ENCODE assay signal across 26 mouse cellular contexts in the genomic region with DNA sequence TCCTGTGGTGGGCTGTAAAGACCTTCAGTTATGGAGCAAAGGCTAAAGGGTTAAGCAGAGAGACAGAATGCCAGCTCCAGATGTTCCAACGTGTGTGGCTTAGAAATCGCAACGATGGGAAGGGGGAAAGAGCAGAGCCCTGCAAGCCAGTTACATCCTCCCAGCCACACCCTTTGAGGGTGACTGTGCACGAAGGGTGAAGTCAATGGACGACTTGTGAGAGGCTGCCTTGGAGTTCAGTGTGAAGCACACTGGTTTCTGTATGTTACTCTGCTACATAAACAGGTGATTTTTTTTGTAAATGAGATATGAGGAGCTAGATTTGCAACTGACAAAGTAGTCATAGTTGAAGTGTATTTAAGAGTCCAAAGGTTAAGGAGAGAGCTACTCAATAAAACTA. TPM values are rescaled to one million over a fixed set of nuclear protein-coding genes. Genes with fewer than 3 reads are reported as not detected.
A peak's percentile ranks its signal among the peaks of the same experiment; 100 is the strongest.
DNase-seq lines count a peak whose midpoint lies in the region; ATAC-seq and TF ChIP-seq lines count a peak whose summit lies in the region.
"Had no signal": no experiment of that assay in that cellular context is flagged by ENCODE, and none has a peak within 500 bp of the region (broad histone marks: within the 10 kb centered on the region; RNA-seq: fewer than 3 reads in every experiment).

No protein-coding gene starts in this region.

- H3K36me3 ChIP-seq in MEL (ENCODE audit: control insufficient read depth in 1 of 2, insufficient read depth in 2 of 2, low read length in 2 of 2), result no peaks in the 10 kb centered on the region
- no peaks in the 10 kb centered on the region for H3K36me3 ChIP-seq in intestine, embryonic 16.5 days (ENCODE audit: control insufficient read depth, insufficient read depth, low read length)
- H3K36me3 ChIP-seq: embryonic facial prominence, embryonic 12.5 days; embryonic facial prominence, embryonic 15.5 days; heart, embryonic 13.5 days; hindbrain, embryonic 12.5 days; hindbrain, embryonic 15.5 days had no signal

- no peak overlapping the region for H3K9ac ChIP-seq in MEL (ENCODE audit: control insufficient read depth, low read depth, low read length, poor library complexity, severe bottlenecking)
- no peak overlapping the region for H3K9ac ChIP-seq in intestine, embryonic 16.5 days (ENCODE audit: low read depth, low read length)
- H3K9ac ChIP-seq: embryonic facial prominence, embryonic 12.5 days; embryonic facial prominence, embryonic 15.5 days; forebrain, postnatal 0 days; heart, embryonic 13.5 days; hindbrain, embryonic 12.5 days; hindbrain, embryonic 15.5 days had no signal

- peaks cover 0 to 3% of the 10 kb centered on the region in 2 experiments; a peak in 1 of 4 replicates for H3K4me1 ChIP-seq in MEL (ENCODE audit: control insufficient read depth in 1 of 2, insufficient read depth in 2 of 2, low read length in 2 of 2)
- 0 out of 2 replicates have a peak, but pooled peaks cover 3% of the 10 kb centered on the region for H3K4me1 ChIP-seq in intestine, embryonic 16.5 days (ENCODE audit: control insufficient read depth, insufficient read depth, low read length)
- H3K4me1 ChIP-seq: embryonic facial prominence, embryonic 12.5 days; heart, embryonic 13.5 days; hindbrain, embryonic 12.5 days; hindbrain, embryonic 15.5 days had no signal

- no peak for TF ChIP-seq EP300 in MEL (IDR thresholded peaks at IDR 0.05; ENCODE audit: low read depth in 1 of 2, low read length in 2 of 2)

- intact Hi-C loops in heart, postnatal 36 days (cut with DNase I), result no loop called here

- H3K79me2 ChIP-seq in MEL (ENCODE audit: control insufficient read depth, insufficient read depth, low read length, poor library complexity), result no peaks in the 10 kb centered on the region

- no peak for TF ChIP-seq RAD21 in MEL (IDR thresholded peaks at IDR 0.05; ENCODE audit: low read depth, low read length)

- H3K9me3 ChIP-seq in MEL (replicated peaks; ENCODE audit: insufficient read depth, low read length), result no peaks in the 10 kb centered on the region
- no peaks in the 10 kb centered on the region for H3K9me3 ChIP-seq in intestine, embryonic 16.5 days (ENCODE audit: control insufficient read depth, low read length)
- H3K9me3 ChIP-seq: embryonic facial prominence, embryonic 12.5 days; embryonic facial prominence, embryonic 15.5 days; heart, embryonic 13.5 days; hindbrain, embryonic 12.5 days; hindbrain, embryonic 15.5 days had no signal

- ATAC-seq in intestine, embryonic 16.5 days, result peak; percentile 64
- ATAC-seq in megakaryocyte progenitor cell, adult 5-6 weeks (replicated peaks; ENCODE audit: poor library complexity), result 0 out of 2 replicates have a peak, but pooled peaks have one; percentile 41
- ATAC-seq: forebrain, embryonic 14.5 days; forebrain, postnatal 0 days; Patski had no signal

- WGBS in intestine, embryonic 16.5 days, result 29% methylated on average over 5 of the region's 5 CpGs

- no peak overlapping the region for H3K4me3 ChIP-seq in MEL (ENCODE audit: control insufficient read depth in 1 of 2, insufficient read depth in 1 of 2, low read depth in 2 of 2, low read length in 2 of 2)
- H3K4me3 ChIP-seq in intestine, embryonic 16.5 days (ENCODE audit: low read length), result no peak overlapping the region
- H3K4me3 ChIP-seq: embryonic facial prominence, embryonic 12.5 days; embryonic facial prominence, embryonic 15.5 days; heart, embryonic 13.5 days; hindbrain, embryonic 12.5 days; hindbrain, embryonic 15.5 days had no signal

- no peak overlapping the region for H3K4me2 ChIP-seq in intestine, embryonic 16.5 days (ENCODE audit: low read depth, low read length)
- H3K4me2 ChIP-seq: embryonic facial prominence, embryonic 12.5 days; embryonic facial prominence, embryonic 15.5 days; heart, embryonic 13.5 days; hindbrain, embryonic 12.5 days; hindbrain, embryonic 15.5 days had no signal

- peak; percentile 13 for DNase-seq in A20 (ENCODE audit: low read depth, low spot score)
- DNase-seq in MEL (ENCODE audit: low read depth, low spot score), result peak; percentile 10
- DNase-seq in spleen, postnatal 36 days (ENCODE audit: low spot score in 2 of 2), result no peak
- DNase-seq in heart, postnatal 36 days, result no peak
- DNase-seq in ovary, adult 18-20 months (ENCODE audit: low spot score), result no peak
- DNase-seq: adrenal gland, postnatal 10 days; adrenal gland, postnatal 36 days; cerebellum, adult 18-20 months; cerebellum, adult 9-10 months; cerebellum, postnatal 25 days; forebrain, postnatal 0 days; gastrocnemius, postnatal 10 days; gastrocnemius, postnatal 36 days; heart, adult 11 months; kidney, adult 11 months; kidney, adult 8-10 months had no signal

- no peaks in the 10 kb centered on the region for H3K27me3 ChIP-seq in MEL (ENCODE audit: control insufficient read depth in 1 of 2, insufficient read depth in 2 of 2, low read length in 2 of 2)
- no peaks in the 10 kb centered on the region for H3K27me3 ChIP-seq in intestine, embryonic 16.5 days (replicated peaks; ENCODE audit: control insufficient read depth, insufficient read depth, low read length)
- H3K27me3 ChIP-seq: embryonic facial prominence, embryonic 12.5 days; embryonic facial prominence, embryonic 15.5 days; heart, embryonic 13.5 days; hindbrain, embryonic 12.5 days; hindbrain, embryonic 15.5 days had no signal

- no peak for TF ChIP-seq CTCF in MEL (IDR thresholded peaks at IDR 0.05 in 2 of 3, conservative IDR thresholded peaks at IDR 0.05 in 1 of 3; ENCODE audit: control insufficient read depth in 1 of 3, insufficient read depth in 1 of 3, low read depth in 2 of 3, low read length in 3 of 3, poor library complexity in 1 of 3, severe bottlenecking in 1 of 3)

- H3K27ac ChIP-seq in MEL (ENCODE audit: control insufficient read depth, low read depth, low read length), result no peak overlapping the region
- no peak overlapping the region for H3K27ac ChIP-seq in intestine, embryonic 16.5 days (ENCODE audit: low read length)
- H3K27ac ChIP-seq: embryonic facial prominence, embryonic 12.5 days; embryonic facial prominence, embryonic 15.5 days; heart, embryonic 13.5 days; hindbrain, embryonic 12.5 days; hindbrain, embryonic 15.5 days had no signal

- TF ChIP-seq POLR2A in MEL (IDR thresholded peaks at IDR 0.05; ENCODE audit: control insufficient read depth in 1 of 2, insufficient read depth in 1 of 2, low read depth in 1 of 2, low read length in 2 of 2, poor library complexity in 1 of 2), result no peak

TF ChIP-seq in MEL, 35 proteins besides CTCF, POLR2A, EP300 and RAD21:
- TF ChIP-seq ETS1 (IDR thresholded peaks at IDR 0.05; ENCODE audit: low read depth, low read length) (no peak), MAFK (IDR thresholded peaks at IDR 0.05; ENCODE audit: borderline replicate concordance, low read depth, low read length) (no peak), USF1 (IDR thresholded peaks at IDR 0.05; ENCODE audit: low read depth, low read length) (no peak), MAX (IDR thresholded peaks at IDR 0.05; ENCODE audit: low read length) (no peak), ELF1 (IDR thresholded peaks at IDR 0.05; ENCODE audit: low read depth, low read length) (no peak)
TF ChIP-seq in MEL: peak in this region for 0.

RNA-seq across cellular contexts. Expression of gene Steap4, which starts 33.5 kb away (rescaled TPM):
- total RNA-seq in MEL (2012; rRNA removed), result not detected in 2 replicates
- polyA plus RNA-seq in MEL (2012; ENCODE audit: insufficient read depth in 1 of 2, insufficient read length in 2 of 2, low read depth in 1 of 2, low replicate concordance in 2 of 2, missing spikeins in 1 of 2), result not detected
- polyA plus RNA-seq in intestine, embryonic 16.5 days (2015; fragmentation: Nextera tagmentation; extraction: Ambion mirVana), result 1.8 and 2.2 TPM in 2 replicates
- total RNA-seq in megakaryocyte progenitor cell, adult 5-6 weeks (2015), result 0.12 TPM in 1 of 2 replicates, not detected in the other
- not detected in 2 replicates for total RNA-seq in megakaryocyte progenitor cell, adult 5-6 weeks (2017)
- total RNA-seq in heart, postnatal 36 days (2021), result 10 to 100 TPM; 21.6 to 29.6 TPM
- total RNA-seq: common myeloid progenitor, adult 5-6 weeks had no signal
- polyA plus RNA-seq: forebrain, embryonic 14.5 days had no signal

RNA-seq across cellular contexts. Expression of gene Sri, which starts 52.1 kb away (rescaled TPM):
- total RNA-seq in MEL (2012; rRNA removed), result 111 and 115 TPM in 2 replicates
- polyA plus RNA-seq in MEL (2012; ENCODE audit: insufficient read depth in 1 of 2, insufficient read length in 2 of 2, low read depth in 1 of 2, low replicate concordance in 2 of 2, missing spikeins in 1 of 2), result 100 to 1,000 TPM in 1 of 2 experiments, not detected in 1; 124 TPM
- polyA plus RNA-seq in intestine, embryonic 16.5 days (2015; fragmentation: Nextera tagmentation; extraction: Ambion mirVana), result 324 and 327 TPM in 2 replicates
- total RNA-seq in megakaryocyte progenitor cell, adult 5-6 weeks (2015), result 197 and 204 TPM in 2 replicates
- 101 and 115 TPM in 2 replicates for total RNA-seq in megakaryocyte progenitor cell, adult 5-6 weeks (2017)
- 10 to 100 TPM; 79.5 to 94.5 TPM for total RNA-seq in heart, postnatal 36 days (2021)

Comparison
In these comparisons a context has a peak if more than half of its experiments do, and no peak if none do; other contexts are left out.
1. DNase-seq: peak in A20 (single experiment) and MEL (single experiment); none in spleen, postnatal 36 days (0 of 2), heart, postnatal 36 days (0 of 2) and ovary, adult 18-20 months (single experiment).
2. RNA of gene Steap4, which starts 33.5 kb away (total RNA-seq): 21.6 to 29.6 TPM in heart, postnatal 36 days; not detected in MEL and 0.12 TPM in megakaryocyte progenitor cell, adult 5-6 weeks; every median in the first group is over 10 times any median in the second.